Mouse (Mus musculus) cerebellum, adult 8-10 months (tissue): ENCODE measurements at regions not wholly inside any gene's neighbourhood (a gene's known extent, or its start where the extent isn't known, plus 50 kb on each side); places are given as distances from the start of the nearest gene placed in this dataset.

Experiments used
- DNase-seq: peaks from one replicate; pipeline ENCODE4 v3.0.0; 2022

DNA sequence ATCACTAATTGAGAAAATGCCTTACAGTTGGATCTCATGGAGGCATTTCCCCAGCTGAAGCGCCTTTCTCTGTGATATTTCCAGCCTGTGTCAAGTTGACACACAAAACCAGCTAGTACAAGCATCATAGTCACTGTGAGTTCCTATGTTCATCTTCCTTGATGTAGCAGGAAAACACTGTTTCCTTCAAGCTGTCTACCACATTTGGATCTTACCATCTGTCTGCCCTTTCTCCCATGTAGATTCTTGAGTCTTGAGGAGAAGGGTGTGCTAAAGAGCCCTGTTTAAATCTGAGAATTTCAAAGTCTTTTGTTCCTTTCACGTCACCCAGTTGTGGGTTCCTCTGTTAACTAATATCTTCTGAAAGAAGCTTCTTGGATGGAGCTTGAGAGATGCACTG is 721.5 kb downstream of the Epha4 start:
- no peak for DNase-seq

DNA sequence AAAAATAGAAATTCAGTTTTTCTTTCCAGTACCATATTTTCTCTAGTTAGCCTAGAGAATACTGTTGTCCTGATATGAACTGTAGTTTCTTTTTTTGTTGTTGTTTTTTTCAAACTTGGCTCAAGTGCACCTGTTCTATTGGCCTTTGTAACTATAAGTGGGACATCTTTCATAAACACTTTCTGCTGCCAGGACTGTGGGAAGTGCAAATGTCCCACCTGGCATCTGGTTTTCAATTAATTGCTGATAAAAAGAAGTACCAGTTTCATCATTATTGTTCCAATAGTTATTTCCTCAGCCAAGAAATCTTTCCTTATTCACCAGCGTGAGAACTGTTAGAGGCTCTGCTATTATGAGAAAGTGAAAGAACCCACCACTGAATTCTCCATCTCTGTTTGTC is 695.0 kb downstream of the Epha4 start:
- no peak for DNase-seq

GRCm38 (mm10) chr1:76821610-76822009 is 693.3 kb downstream of the Epha4 start:
- no peak for DNase-seq

DNA sequence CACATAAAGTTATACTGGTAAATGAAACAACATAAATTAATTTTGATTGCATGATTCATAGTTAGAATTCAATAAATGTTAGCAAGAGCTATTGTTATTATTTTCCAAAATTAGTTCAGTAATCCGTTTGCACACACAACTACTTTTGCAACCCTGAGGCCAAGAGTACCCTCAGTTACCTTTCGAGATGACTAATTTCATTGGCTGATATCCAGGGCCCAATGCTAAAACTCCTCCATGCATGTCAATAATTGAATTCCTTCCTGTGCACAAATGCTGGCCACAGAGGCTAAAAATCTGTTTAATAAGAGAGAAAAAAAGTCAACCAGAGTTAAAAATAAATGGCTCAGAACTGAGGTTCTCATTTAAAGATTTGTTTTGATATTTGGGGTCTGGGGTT is 685.2 kb downstream of the Epha4 start:
- DNase-seq, result no peak

- DNase-seq, result no peak
Measured at GRCm38 (mm10) chr1:76832311-76832710, 682.6 kb downstream of the Epha4 start.

- no peak for DNase-seq
Measured at GRCm38 (mm10) chr1:76835028-76835683, 679.7 kb downstream of the Epha4 start.

GRCm38 (mm10) chr1:76849346-76849745 is 665.5 kb downstream of the Epha4 start:
- DNase-seq, result no peak

DNA sequence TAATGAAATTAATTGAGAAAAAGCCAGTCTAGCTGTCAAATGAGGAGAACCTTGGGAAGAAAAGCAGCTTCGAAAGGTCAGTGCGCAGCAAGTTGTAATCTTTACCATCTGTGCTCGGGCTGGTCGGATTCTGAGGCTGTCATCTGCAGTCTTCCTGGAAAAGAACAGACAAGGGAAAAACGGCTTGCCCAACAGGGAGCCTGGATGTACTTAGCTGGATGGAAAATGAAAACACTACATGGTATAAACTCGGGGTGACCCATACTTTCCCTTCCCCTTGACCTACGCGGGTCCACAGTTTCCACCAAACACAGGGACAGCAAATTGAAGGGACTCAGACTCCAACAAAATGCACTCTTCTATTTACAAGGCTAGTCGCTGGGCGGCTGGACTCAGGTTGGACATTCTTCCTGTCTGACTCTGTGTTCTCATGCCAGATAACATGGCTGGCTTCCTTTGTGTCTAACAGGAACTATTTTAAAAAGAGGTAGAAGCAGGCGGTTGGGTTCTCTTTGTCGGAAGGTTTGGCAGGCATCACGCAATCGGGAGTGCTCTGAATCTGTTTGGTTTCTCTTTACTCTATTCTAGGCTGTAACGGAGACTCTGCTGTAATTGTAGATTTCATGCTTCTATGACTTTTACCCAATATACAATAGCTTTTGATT is 648.5 kb downstream of the Epha4 start:
- peak; percentile 46 for DNase-seq

DNA sequence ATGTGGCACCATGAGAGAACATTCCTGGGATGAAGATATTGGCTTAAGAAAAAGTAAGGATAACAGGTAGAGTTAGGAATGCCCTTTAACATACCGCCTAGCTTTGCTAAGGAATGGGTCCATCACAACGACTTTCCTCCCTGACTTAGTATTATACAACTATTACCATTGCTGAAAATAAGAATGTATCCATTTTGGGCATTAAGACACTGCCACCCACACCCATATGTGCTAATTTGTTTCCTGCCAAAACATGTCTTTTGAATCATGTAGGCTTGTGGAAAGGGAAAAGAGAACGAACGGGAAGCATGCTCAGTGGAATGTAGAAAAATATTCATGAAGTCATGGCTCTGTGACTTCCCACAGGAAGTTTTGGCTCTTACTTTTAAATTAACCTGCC is 641.7 kb downstream of the Epha4 start:
- no peak for DNase-seq

DNA sequence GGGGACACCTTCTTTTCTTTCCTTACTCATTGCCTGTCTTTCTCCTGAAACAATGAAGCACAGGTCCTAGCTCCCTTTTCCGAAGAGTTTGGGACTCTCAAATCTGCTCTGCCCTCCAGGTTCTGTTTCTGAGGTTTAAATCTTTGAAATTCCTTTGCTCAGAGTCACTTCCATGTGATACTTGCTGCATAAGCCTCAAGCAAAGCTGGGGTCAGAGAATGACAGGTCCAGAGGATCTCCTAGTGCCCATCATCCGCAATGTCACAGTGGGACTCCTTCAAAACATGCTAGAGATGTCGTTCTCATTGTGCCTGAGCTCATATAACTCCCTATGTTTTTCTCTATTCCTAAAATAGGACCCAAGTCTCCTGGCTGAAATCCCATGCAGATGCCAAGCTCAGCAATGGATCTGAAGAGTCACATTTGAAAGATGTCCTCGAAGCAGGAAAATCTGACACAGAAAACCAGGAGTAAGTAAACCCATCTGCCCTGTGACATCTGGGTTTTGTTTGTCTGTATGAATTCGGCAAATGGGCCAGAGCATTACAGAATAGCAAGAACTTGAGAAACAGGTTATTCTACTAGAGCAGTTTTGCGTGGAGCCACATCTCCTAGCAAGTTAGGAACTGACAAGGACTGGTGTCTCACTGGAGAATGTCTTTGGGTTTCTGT is 634.6 kb downstream of the Epha4 start:
- no peak for DNase-seq

GRCm38 (mm10) chr1:76880783-76881145 is 634.1 kb downstream of the Epha4 start:
- no peak for DNase-seq

- DNase-seq, result no peak
Measured at GRCm38 (mm10) chr1:76896152-76896864, 618.6 kb downstream of the Epha4 start.

DNA sequence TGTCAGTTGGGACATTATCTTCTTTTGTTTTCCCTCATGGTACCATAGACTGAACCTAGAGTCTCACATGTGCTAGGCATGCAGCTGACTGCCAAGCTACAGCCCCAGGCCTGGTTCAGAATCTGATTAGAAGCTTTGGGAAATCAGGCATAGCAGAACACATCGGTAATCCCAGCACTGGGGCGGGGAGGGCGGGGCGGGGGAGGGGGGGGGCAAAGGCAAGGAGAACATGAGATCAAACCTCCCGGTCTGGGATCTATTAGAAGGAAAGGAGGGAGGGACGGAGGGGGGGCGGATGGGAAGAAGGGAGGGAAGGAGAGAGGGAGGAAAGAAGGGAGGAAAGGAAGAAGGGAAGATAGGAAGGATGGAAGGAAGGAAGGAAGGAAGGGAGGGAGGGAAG is 617.5 kb downstream of the Epha4 start:
- DNase-seq, result no peak

- no peak for DNase-seq
Measured at GRCm38 (mm10) chr1:76911472-76911871, 603.4 kb downstream of the Epha4 start.

DNA sequence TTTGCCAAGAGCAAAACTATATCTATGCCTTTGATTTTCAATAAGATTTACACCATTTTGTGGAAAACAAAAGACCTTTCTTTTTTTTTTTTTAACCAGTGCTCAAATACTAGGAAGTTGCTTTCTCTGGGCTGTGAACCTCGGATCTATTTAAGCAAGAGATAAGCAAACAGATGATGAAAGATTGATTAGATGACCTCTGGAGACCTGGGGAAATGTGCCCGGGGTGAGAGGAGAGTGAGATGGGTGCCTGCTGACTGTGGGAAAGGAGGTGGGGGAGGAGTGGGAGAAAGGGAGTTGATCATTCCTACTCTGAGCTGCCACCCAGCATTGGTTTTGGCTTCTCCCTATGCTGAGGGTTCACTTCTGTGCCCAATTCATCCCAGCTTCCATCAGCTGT is 595.3 kb downstream of the Epha4 start:
- no peak for DNase-seq

GRCm38 (mm10) chr1:76920634-76921033 is 594.3 kb downstream of the Epha4 start:
- DNase-seq, result no peak

- DNase-seq, result no peak
Measured at GRCm38 (mm10) chr1:76927041-76927440, 587.8 kb downstream of the Epha4 start.

- DNase-seq, result no peak
Measured at GRCm38 (mm10) chr1:76928035-76928434, 586.9 kb downstream of the Epha4 start.

DNA sequence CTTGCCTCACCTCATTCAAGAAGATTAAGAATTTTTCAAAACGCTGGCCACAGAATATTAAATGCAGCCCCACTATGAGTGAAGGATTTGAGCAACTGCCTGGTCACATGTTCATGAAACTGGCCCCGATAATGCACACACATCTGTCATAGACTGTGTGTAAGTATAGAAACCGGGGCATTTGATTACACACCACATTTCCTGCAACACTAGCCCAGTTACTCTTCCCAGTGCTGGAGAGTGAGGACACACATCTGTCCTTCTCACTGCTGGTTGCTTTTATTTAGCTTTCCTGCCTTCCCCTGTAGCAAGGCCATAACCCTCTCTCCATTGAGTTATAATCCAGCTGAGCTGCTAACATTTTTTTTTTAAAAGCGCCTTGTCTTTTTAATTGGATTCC is 581.4 kb downstream of the Epha4 start:
- no peak for DNase-seq

DNA sequence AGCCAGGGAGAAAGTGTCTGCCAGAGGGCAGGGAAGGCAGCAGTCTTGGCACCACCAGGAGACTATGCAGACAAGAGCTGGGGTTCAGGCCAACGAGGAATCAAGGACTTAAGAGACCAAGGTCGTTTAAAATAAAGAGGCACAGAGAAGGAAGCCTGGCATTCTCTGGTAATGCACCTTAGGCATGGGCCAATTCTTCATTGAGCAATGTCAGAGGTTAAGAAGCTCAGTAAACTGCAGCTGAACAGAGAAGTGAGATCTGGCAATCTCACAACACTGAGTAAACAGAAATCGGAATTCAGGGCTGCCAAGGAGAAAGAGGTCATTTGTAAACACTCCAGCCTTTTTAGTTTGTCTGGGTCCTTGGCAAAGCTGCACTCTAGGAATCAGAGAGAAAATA is 572.2 kb downstream of the Epha4 start:
- DNase-seq, result no peak

DNA sequence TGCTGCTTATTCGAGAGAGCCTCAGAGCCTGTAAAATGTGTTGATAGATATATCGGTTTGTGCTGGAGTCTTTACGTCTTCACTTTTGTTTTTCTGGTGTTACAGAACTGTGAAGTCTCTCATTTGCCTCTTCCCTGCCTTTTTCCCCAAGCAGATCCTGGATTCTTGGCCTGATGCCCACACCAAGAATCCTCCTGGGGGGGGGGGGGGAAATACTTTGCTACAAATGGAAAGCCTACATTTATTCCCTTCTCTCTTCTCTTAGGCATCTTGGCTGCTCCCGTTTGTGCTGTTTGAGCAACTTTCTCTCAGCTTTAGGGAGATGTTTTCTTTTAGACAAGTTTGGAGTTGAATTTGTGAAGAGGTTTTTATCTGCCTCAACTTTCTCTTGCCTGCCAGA is 570.8 kb downstream of the Epha4 start:
- DNase-seq, result no peak

- DNase-seq, result no peak
Measured at GRCm38 (mm10) chr1:76955031-76955430, 559.9 kb downstream of the Epha4 start.

DNA sequence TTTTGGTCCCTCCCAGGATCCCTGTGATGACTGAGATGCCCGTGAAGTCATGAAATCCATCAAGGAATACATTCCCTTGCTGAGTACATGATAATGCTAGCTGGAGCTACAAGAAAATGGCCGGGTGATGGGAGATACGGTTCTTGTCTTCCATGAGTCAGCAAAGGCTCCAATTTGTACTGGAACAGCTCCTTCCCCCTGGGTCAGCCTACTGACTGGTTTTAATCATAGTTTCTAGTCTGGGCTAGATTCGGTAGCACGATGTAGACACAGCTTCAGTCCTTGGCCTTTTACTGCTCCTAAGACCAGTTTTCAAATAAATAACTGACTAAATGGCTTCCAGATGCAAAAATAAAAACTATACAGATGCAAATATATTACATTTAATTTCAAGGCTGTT is 557.5 kb downstream of the Epha4 start:
- no peak for DNase-seq

DNA sequence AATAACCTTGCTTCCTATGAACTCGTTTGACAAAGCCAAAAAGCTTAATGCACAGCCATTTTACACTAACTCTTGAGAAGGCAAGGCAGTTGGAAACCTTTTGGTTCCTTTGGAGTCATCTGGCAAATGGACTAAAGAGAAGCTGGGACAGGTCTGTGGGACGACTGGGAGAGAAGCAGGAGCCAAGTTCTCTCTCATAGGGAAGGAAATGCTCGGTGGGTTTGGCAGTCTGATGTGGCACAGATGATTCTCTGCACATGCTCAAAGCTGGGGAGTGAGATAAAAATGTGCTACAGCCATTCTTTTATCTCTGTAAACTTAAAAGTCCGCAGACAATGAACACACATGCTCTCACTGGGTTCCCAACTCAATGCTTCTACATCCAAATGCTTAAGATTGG is 556.2 kb downstream of the Epha4 start:
- DNase-seq, result no peak
